ENCODE assay signal across 18 mouse cellular contexts in the genomic region with DNA sequence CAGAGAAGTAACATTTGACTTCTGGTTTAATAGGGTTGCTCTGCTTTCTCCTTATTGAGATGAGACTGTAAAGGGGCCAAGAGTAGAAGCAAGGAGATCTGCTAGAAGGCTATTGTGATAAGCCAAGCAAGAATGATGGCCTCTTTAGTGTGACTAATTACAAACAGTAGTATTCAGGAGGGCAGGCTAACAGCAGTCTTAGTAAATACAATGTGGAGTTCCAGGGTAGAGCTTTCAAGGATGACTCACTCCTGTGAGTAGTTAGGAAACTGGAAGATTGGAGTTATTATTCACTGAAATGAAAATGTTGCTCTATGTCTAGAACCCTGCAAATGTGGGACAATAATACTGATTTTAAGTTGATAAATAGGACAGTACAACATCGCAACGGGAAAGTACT.
"Had no signal": no experiment of that assay in that cellular context is flagged by ENCODE, and none has a peak within 500 bp of the region (broad histone marks: within the 10 kb centered on the region; RNA-seq: fewer than 3 reads in every experiment).

No protein-coding gene starts in this region.

- ATAC-seq: hindbrain, embryonic 16.5 days; inflammation-experienced regulatory T-cells, adult 6 months; intestine, embryonic 15.5 days; intestine, postnatal 0 days had no signal

- DNase-seq: gastrocnemius, postnatal 10 days; gastrocnemius, postnatal 25 days; heart, adult 18-20 months; heart, postnatal 10 days; heart, postnatal 4 days; kidney, adult 18-20 months; kidney, adult 8-10 months; kidney, postnatal 10 days; kidney, postnatal 25 days; kidney, postnatal 4 days; layer of hippocampus, adult 9-11 months; layer of hippocampus, postnatal 36 days; liver; liver, embryonic 13.5 days had no signal
